Mouse (Mus musculus) liver, adult 2 months (tissue): ENCODE measurements around the gene Ltbp1. TPM values are rescaled to one million over a fixed set of nuclear protein-coding genes. Genes with fewer than 3 reads are reported as not detected.

ENCODE experiments used
- DNase-seq: peaks from one replicate; pipeline ENCODE4 v3.0.0-alpha.2; 2011; ENCODE audit warnings: low read depth, low spot score; ENCODE audit errors: extremely low read depth
- H3K27ac ChIP-seq: fragments of 200-500 bp; replicated peaks from 2 replicates; pipeline ENCODE4 v1.5.1; 2012; ENCODE audit warnings: low read depth, mild to moderate bottlenecking, control low read depth, inconsistent platforms, low read length; ENCODE audit not compliant: insufficient read depth
- H3K27me3 ChIP-seq: fragments of 200-500 bp; 2 replicates; pipeline ENCODE4 v1.6.1; 2012; ENCODE audit warnings: mild to moderate bottlenecking, moderate library complexity, low read length, inconsistent platforms; ENCODE audit not compliant: control insufficient read depth, insufficient read depth
- H3K36me3 ChIP-seq: fragments of 200-500 bp; 2 replicates; pipeline ENCODE4 v1.6.1; 2012; ENCODE audit warnings: low read length, inconsistent platforms; ENCODE audit not compliant: control insufficient read depth, insufficient read depth
- H3K4me1 ChIP-seq: fragments of 200-500 bp; 2 replicates; pipeline ENCODE4 v1.6.1; 2011; ENCODE audit warnings: low read length; ENCODE audit not compliant: control insufficient read depth, insufficient read depth
- H3K4me3 ChIP-seq: fragments of 200-500 bp; 2 replicates; pipeline ENCODE4 v1.5.1; 2011; ENCODE audit warnings: low read depth, mild to moderate bottlenecking, control low read depth, low read length, moderate library complexity; ENCODE audit not compliant: insufficient read depth
- H3K79me2 ChIP-seq: fragments of 200-500 bp; 2 replicates; pipeline ENCODE4 v1.6.1; 2012; ENCODE audit warnings: inconsistent platforms, mild to moderate bottlenecking, low read length, moderate library complexity; ENCODE audit not compliant: control insufficient read depth, insufficient read depth
- H3K9ac ChIP-seq: fragments of 200-500 bp; 2 replicates; pipeline ENCODE4 v1.6.1; 2012; ENCODE audit warnings: low read depth, mild to moderate bottlenecking, control low read depth, inconsistent platforms, low read length
- CTCF ChIP-seq: fragments of 200-500 bp; IDR thresholded peaks from 2 replicates; pipeline ENCODE4 v1.5.1; 2011; ENCODE audit warnings: low read depth, low read length, control low read depth
- POLR2A ChIP-seq: fragments of 200-500 bp; IDR thresholded peaks from 2 replicates; pipeline ENCODE4 v1.6.1; 2011; ENCODE audit warnings: low read length, control low read depth; ENCODE audit not compliant: insufficient read depth; ENCODE audit errors: extremely low read depth
- WGBS: fragments of 180-500 bp; shearing (Covaris S2); methylation state at CpG from one replicate; pipeline ENCODE4 v1.1.7; 2018; 5-methylcytosine and 5-hydroxymethylcytosine counted together
- polyA plus RNA-seq: library from polyadenylated mRNA; depleted of rRNA; stranded (reverse); fragments of >200 nt; gene quantifications from 2 replicates; pipeline ENCODE4 v1.2.3, GENCODE M21; 2012
- total RNA-seq: library from RNA; depleted of rRNA; stranded (reverse); fragments of >200 nt; gene quantifications from 2 replicates; pipeline ENCODE4 v1.2.3, GENCODE M21; 2014

The Ltbp1 gene
- total and polyA plus RNA-seq, 2 experiments = 1.1 to 1.5 TPM

DNA sequence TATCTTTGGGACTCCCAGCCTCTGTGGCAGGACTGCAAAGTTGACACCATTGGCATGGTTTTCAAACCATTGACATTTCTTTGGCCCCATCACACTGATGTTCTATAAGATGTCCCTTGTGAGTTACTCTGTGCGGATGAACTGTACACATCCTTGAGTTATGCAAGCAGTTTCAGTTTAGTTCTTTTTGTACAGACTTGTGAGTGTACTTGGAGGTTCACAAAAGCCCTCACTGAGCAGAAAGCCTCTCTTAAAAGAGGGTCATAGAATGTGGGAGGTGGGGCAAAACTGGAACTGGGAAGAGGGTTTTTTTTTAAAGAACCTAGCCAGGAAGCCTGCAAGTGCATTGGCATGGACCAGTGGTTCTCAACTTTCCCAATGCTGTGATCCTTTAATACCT, 198.7 kb downstream of the Ltbp1 start:
- Histone ChIP-seq H3K79me2 (no peaks in the 10 kb centered on the region), H3K4me3 (no peak overlapping the region), H3K27me3 (no peaks in the 10 kb centered on the region), H3K9ac (no peak overlapping the region), H3K4me1 (no peaks in the 10 kb centered on the region), H3K36me3 (no peaks in the 10 kb centered on the region), H3K27ac (no peak overlapping the region)
- DNase-seq = no peak
- no peak for TF ChIP-seq CTCF
- WGBS = 81% methylated on average over 1 of the region's 1 CpGs

DNA sequence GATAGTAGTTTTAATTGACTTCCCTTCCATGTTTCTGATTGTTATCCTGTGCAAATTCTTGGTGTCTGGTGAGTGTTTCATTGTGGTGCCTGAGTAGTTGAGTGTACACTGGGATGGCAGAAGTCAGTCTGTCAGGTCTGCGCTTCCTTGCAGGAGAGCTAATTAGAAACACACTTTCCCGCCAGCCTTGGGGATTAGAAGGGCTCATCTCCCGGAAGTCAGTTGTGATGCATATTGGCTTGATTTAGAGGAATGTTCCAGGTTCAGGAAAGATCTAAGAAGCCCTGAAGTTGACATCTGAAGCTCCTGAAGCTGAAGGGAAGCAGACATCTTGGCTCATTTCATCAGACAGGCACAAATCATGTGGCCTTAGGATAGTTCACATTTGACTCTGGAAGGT, 200.9 kb downstream of the Ltbp1 start:
- Histone ChIP-seq H3K27me3 (no peaks in the 10 kb centered on the region), H3K79me2 (no peaks in the 10 kb centered on the region), H3K27ac (no peak overlapping the region), H3K4me1 (no peaks in the 10 kb centered on the region), H3K4me3 (no peak overlapping the region), H3K36me3 (no peaks in the 10 kb centered on the region), H3K9ac (no peak overlapping the region)
- WGBS = 76% methylated on average over 3 of the region's 3 CpGs
- DNase-seq = no peak
- TF ChIP-seq CTCF (no peak), POLR2A (no peak)

DNA sequence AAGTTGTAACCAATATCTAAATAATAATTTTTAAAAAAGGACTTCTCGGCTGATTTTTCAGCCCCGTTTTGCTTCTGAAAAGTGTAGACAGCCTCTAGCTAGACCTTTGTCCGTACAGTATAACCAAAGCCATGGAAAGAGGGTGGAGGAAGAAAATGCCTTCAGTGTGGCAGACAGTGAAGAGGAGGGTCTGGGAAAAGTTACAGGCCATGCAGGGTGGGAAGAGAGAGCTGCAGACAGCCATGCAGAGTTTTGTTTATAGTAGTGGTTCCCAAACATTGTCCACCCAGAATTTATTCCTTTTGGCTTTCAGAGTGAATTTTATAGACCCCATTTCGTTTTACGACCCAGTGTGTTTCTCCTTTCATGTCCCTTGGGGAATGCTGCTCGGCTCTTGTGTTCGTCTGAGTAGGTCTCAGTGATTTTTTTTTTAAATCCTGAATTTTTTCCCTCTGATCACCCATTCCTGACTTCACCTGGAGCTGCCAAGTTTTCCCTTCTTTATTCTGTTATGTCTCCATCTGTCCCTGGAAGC, 202.9 kb downstream of the Ltbp1 start:
- no peaks in the 10 kb centered on the region for H3K79me2 ChIP-seq
- H3K27ac ChIP-seq = no peak overlapping the region
- no peaks in the 10 kb centered on the region for H3K36me3 ChIP-seq
- no peak for DNase-seq
- H3K27me3 ChIP-seq = no peaks in the 10 kb centered on the region
- H3K4me3 ChIP-seq = no peak overlapping the region
- TF ChIP-seq CTCF = no peak
- TF ChIP-seq POLR2A = no peak
- no peak overlapping the region for H3K9ac ChIP-seq
- 93% methylated on average over 7 of the region's 7 CpGs for WGBS
- H3K4me1 ChIP-seq = no peaks in the 10 kb centered on the region

DNA sequence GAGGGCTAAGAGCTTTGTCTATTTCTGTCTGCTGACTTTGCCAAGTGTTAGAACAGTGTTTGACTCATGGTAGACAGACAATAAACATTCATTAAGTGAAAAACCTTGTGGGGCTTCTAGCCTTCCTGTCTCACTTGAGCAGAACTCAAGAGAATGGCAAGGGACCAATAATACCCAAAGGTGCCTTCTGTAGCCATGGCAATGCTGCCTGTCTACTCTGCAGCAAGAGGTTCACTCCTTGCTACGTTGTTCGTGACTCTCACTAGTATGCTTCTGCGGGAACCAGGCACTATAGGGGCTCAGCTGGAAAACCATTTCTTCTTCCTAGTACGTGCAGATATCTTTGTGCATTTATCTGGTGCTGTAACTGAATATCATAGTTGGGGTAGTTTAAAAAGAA, 205.2 kb downstream of the Ltbp1 start:
- H3K9ac ChIP-seq = no peak overlapping the region
- no peak for TF ChIP-seq CTCF
- no peak for TF ChIP-seq POLR2A
- H3K4me3 ChIP-seq = no peak overlapping the region
- no peak overlapping the region for H3K27ac ChIP-seq
- DNase-seq = no peak
- H3K27me3 ChIP-seq = no peaks in the 10 kb centered on the region
- H3K4me1 ChIP-seq = no peaks in the 10 kb centered on the region
- WGBS = 90% methylated on average over 4 of the region's 4 CpGs
- H3K79me2 ChIP-seq = no peaks in the 10 kb centered on the region
- no peaks in the 10 kb centered on the region for H3K36me3 ChIP-seq

DNA sequence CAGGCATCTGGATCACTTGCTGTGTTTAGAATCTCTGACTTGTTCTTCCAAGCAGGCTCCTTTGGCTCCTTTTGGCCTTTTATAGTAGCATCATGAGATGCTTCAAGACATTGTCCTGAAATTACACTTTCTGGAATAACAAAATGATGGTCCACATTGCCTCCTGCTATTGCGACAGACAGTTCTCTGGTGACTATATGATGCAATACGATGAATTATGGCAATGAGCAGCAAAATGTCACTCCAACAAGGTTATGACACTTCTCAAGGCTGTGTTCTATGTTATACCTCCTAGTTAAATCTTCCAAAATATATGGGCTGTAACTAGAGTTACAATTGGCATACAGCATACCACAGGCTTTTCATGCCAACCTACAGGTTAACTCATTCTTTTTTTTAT, 211.0 kb downstream of the Ltbp1 start:
- WGBS = 86% methylated on average over 2 of the region's 2 CpGs
- Histone ChIP-seq H3K4me1 (no peaks in the 10 kb centered on the region), H3K79me2 (no peaks in the 10 kb centered on the region), H3K4me3 (no peak overlapping the region), H3K27ac (no peak overlapping the region), H3K9ac (no peak overlapping the region), H3K36me3 (no peaks in the 10 kb centered on the region), H3K27me3 (no peaks in the 10 kb centered on the region)
- DNase-seq = no peak
- TF ChIP-seq POLR2A (no peak), CTCF (no peak)

DNA sequence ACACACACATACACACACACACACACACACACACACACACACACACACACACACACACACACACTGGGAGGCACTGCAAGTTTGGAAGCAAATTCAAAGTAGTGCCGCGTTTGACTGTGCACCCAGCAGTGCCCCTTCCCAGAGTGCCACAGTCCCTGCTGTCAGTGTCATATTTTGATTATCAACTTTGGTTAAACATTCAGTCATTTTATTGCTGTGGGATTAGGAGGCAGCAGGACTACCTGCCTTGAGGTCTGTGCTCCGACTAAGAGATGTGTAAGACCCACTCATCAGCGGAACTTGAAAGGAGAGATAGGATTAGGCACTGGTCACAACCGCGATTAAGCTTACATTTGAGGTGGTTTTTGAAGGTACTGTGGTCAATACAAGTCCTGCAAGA, 213.3 kb downstream of the Ltbp1 start:
- Histone ChIP-seq H3K9ac (no peak overlapping the region), H3K27ac (no peak overlapping the region), H3K36me3 (no peaks in the 10 kb centered on the region), H3K4me3 (no peak overlapping the region), H3K79me2 (no peaks in the 10 kb centered on the region), H3K4me1 (no peaks in the 10 kb centered on the region), H3K27me3 (no peaks in the 10 kb centered on the region)
- 87% methylated on average over 6 of the region's 6 CpGs for WGBS
- TF ChIP-seq POLR2A (no peak), CTCF (no peak)
- no peak for DNase-seq
